Comparison of ENCODE assay signal across 8 mouse cellular contexts in genomic region chr8:122475580-122476320, GRCm38 (mm10). TPM values are rescaled to one million over a fixed set of nuclear protein-coding genes. Genes with fewer than 3 reads are reported as not detected.
DNase-seq lines count a peak whose midpoint lies in the region; ATAC-seq lines count a peak whose summit lies in the region.

TSS of gene Rnf166 (minus strand) at chr8:122476064.
TSS of gene Ctu2 (plus strand) at chr8:122476143.

- H3K36me3 ChIP-seq in heart, embryonic 14.5 days (ENCODE audit: control insufficient read depth, insufficient read depth, low read length), result peaks cover 60% of the 10 kb centered on the region
- peaks cover 55% of the 10 kb centered on the region for H3K36me3 ChIP-seq in liver, embryonic 13.5 days
- peaks cover 5% of the 10 kb centered on the region; the same call in 1 of the 2 replicates for H3K36me3 ChIP-seq in stomach, embryonic 16.5 days (ENCODE audit: control insufficient read depth, insufficient read depth, low read length)

- H3K27me3 ChIP-seq in heart, embryonic 14.5 days (ENCODE audit: control insufficient read depth, insufficient read depth, low read length), result no peaks in the 10 kb centered on the region
- H3K27me3 ChIP-seq in liver, embryonic 13.5 days, result no peaks in the 10 kb centered on the region
- H3K27me3 ChIP-seq in stomach, embryonic 16.5 days (ENCODE audit: control insufficient read depth, insufficient read depth, low read length), result no peaks in the 10 kb centered on the region

- 1% methylated on average over 93 of the region's 103 CpGs for WGBS in heart, embryonic 14.5 days
- WGBS in liver, embryonic 13.5 days (ENCODE audit: insufficient replicate concordance), result under 1% methylated on average over 99 of the region's 103 CpGs
- under 1% methylated on average over 86 of the region's 103 CpGs for WGBS in stomach, embryonic 16.5 days

- peak; percentile 95 for DNase-seq in CD4-positive helper T cell, adult 2 months (ENCODE audit: low read depth, low spot score)
- DNase-seq in fibroblast of lung, adult 2 months (ENCODE audit: low read depth), result peak; percentile 45
- DNase-seq in kidney, postnatal 14 days, result peak; percentile 96
- peak; percentile 89 for DNase-seq in liver, embryonic 13.5 days
- DNase-seq in neural tube, embryonic 10.5 days (ENCODE audit: extremely low spot score, low spot score), result peak; percentile 96

- H3K9ac ChIP-seq in heart, embryonic 14.5 days (ENCODE audit: low read length), result peak within 1 kb of the TSS; percentile 97
- H3K9ac ChIP-seq in liver, embryonic 13.5 days, result peak within 1 kb of the TSS; percentile 96
- peak within 1 kb of the TSS; percentile 84 for H3K9ac ChIP-seq in stomach, embryonic 16.5 days (ENCODE audit: low read length)

- no peaks in the 10 kb centered on the region; the same call in 1 of the 2 replicates for H3K4me1 ChIP-seq in brown adipose tissue, adult 24 weeks (ENCODE audit: control insufficient read depth, insufficient read depth, insufficient read length, low read length)
- peaks cover 2 to 21% of the 10 kb centered on the region in 2 experiments; a peak in 3 of 4 replicates for H3K4me1 ChIP-seq in heart, embryonic 14.5 days (ENCODE audit: control insufficient read depth in 2 of 2, insufficient read depth in 2 of 2, low read length in 2 of 2)
- H3K4me1 ChIP-seq in liver, embryonic 13.5 days (replicated peaks), result peaks cover 41% of the 10 kb centered on the region
- H3K4me1 ChIP-seq in stomach, embryonic 16.5 days (ENCODE audit: control insufficient read depth, insufficient read depth, low read length), result peaks cover 22% of the 10 kb centered on the region

- peak; percentile 90 for ATAC-seq in heart, embryonic 14.5 days (ENCODE audit: insufficient number of reproducible peaks, insufficient read depth, low FRiP score, low read depth)
- peak; percentile 84 for ATAC-seq in liver, embryonic 13.5 days (ENCODE audit: low read depth)
- peak; percentile 94 for ATAC-seq in stomach, embryonic 16.5 days (ENCODE audit: insufficient read depth, low FRiP score)

- H3K9me3 ChIP-seq in heart, embryonic 14.5 days (ENCODE audit: control insufficient read depth, low read length), result no peaks in the 10 kb centered on the region
- H3K9me3 ChIP-seq in liver, embryonic 13.5 days (replicated peaks), result no peaks in the 10 kb centered on the region
- no peaks in the 10 kb centered on the region for H3K9me3 ChIP-seq in stomach, embryonic 16.5 days (replicated peaks; ENCODE audit: control insufficient read depth, low read length)

- peak within 1 kb of the TSS; percentile 71 for H3K27ac ChIP-seq in brown adipose tissue, adult 24 weeks (replicated peaks; ENCODE audit: low read depth, low read length)
- H3K27ac ChIP-seq in heart, embryonic 14.5 days (replicated peaks in 1 of 2; ENCODE audit: control insufficient read depth in 1 of 2, insufficient read depth in 1 of 2, low read depth in 2 of 2, low read length in 2 of 2), result peak within 1 kb of the TSS; percentile 28 to 91
- H3K27ac ChIP-seq in liver, embryonic 13.5 days, result peak within 1 kb of the TSS; percentile 84
- peak within 1 kb of the TSS; percentile 43 for H3K27ac ChIP-seq in stomach, embryonic 16.5 days (ENCODE audit: low read length)

- peak within 1 kb of the TSS; percentile 87 for H3K4me2 ChIP-seq in heart, embryonic 14.5 days (ENCODE audit: low read length)
- peak within 1 kb of the TSS; percentile 92 for H3K4me2 ChIP-seq in liver, embryonic 13.5 days
- H3K4me2 ChIP-seq in stomach, embryonic 16.5 days (ENCODE audit: low read depth, low read length), result peak within 1 kb of the TSS; percentile 66

- peak within 1 kb of the TSS; percentile 99 for H3K4me3 ChIP-seq in brown adipose tissue, adult 24 weeks (ENCODE audit: insufficient read depth, low read depth, low read length)
- peak within 1 kb of the TSS; percentile 94 to 99 for H3K4me3 ChIP-seq in heart, embryonic 14.5 days (ENCODE audit: control insufficient read depth in 1 of 2, insufficient read depth in 1 of 2, low read depth in 1 of 2, low read length in 2 of 2)
- peak within 1 kb of the TSS; percentile 99 for H3K4me3 ChIP-seq in liver, embryonic 13.5 days (replicated peaks)
- peak within 1 kb of the TSS; percentile 73 for H3K4me3 ChIP-seq in stomach, embryonic 16.5 days (replicated peaks; ENCODE audit: low read length)

RNA-seq across cellular contexts. Expression of gene Rnf166, which starts in this region (rescaled TPM):
- polyA plus RNA-seq in brown adipose tissue, adult 24 weeks (2012; ENCODE audit: insufficient read depth, insufficient read length, missing spikeins), result 19.0 and 28.7 TPM in 2 replicates
- 39.8 and 40.8 TPM in 2 replicates for polyA plus RNA-seq in heart, embryonic 14.5 days (2014; fragmentation: Nextera tagmentation; extraction: Ambion mirVana)
- 12.2 and 13.7 TPM in 2 replicates for polyA plus RNA-seq in liver, embryonic 13.5 days (2015; fragmentation: Nextera tagmentation; extraction: Ambion mirVana)
- 31.3 and 36.4 TPM in 2 replicates for polyA plus RNA-seq in stomach, embryonic 16.5 days (2015; fragmentation: Nextera tagmentation; extraction: Ambion mirVana)

RNA-seq across cellular contexts. Expression of gene Ctu2, which starts in this region (rescaled TPM):
- 13.8 and 15.1 TPM in 2 replicates for polyA plus RNA-seq in brown adipose tissue, adult 24 weeks (2012; ENCODE audit: insufficient read depth, insufficient read length, missing spikeins)
- polyA plus RNA-seq in heart, embryonic 14.5 days (2014; fragmentation: Nextera tagmentation; extraction: Ambion mirVana), result 24.9 and 33.0 TPM in 2 replicates
- polyA plus RNA-seq in liver, embryonic 13.5 days (2015; fragmentation: Nextera tagmentation; extraction: Ambion mirVana), result 26.7 and 29.3 TPM in 2 replicates
- 39.8 TPM in 2 replicates for polyA plus RNA-seq in stomach, embryonic 16.5 days (2015; fragmentation: Nextera tagmentation; extraction: Ambion mirVana)

Comparison
In these comparisons a context has a peak if more than half of its experiments do, and no peak if none do; other contexts are left out.
1. Peak in every context shown above with its lines: DNase-seq, ATAC-seq, H3K4me3 ChIP-seq and H3K27ac ChIP-seq.
2. DNase-seq: peak in every context shown above with its lines; median percentile 96 in kidney, postnatal 14 days; 96 in neural tube, embryonic 10.5 days; 95 in CD4-positive helper T cell, adult 2 months; 89 in liver, embryonic 13.5 days; 45 in fibroblast of lung, adult 2 months.